Mouse (Mus musculus) large intestine, adult 2 months (tissue): ENCODE results near the gene Als2cl. TPM values are rescaled to one million over a fixed set of nuclear protein-coding genes. Genes with fewer than 3 reads are reported as not detected.

ENCODE experiments used
- polyA plus RNA-seq: library from polyadenylated mRNA; depleted of rRNA; stranded (reverse); fragments of >200 nt; gene quantifications from 2 replicates; pipeline ENCODE4 v1.2.3, GENCODE M21; 2012; rRNA removed

Gene Als2cl
- polyA plus RNA-seq, 1 experiment = 7.7 TPM

Other genes starting within 250 kb of the Als2cl start
- gene Nbeal2, start 225.7 kb upstream of the Als2cl start, polyA plus RNA-seq = 19.3 and 25.2 TPM in 2 replicates
- gene Ccdc12, start 223.4 kb upstream of the Als2cl start, polyA plus RNA-seq = 128 and 129 TPM in 2 replicates
- 0.17 TPM in 1 of 2 replicates, not detected in the other for gene Myl3, start 138.0 kb upstream of the Als2cl start, polyA plus RNA-seq
- 7.9 and 8.8 TPM in 2 replicates for gene Pth1r, start 132.7 kb upstream of the Als2cl start, polyA plus RNA-seq
- not detected in 2 replicates for gene Prss42, start 81.7 kb upstream of the Als2cl start, polyA plus RNA-seq
- not detected in 2 replicates for gene Prss44, start 65.9 kb upstream of the Als2cl start, polyA plus RNA-seq
- not detected in 2 replicates for gene Prss43, start 53.2 kb upstream of the Als2cl start, polyA plus RNA-seq
- not detected in 2 replicates for gene Prss45, start 45.3 kb upstream of the Als2cl start, polyA plus RNA-seq
- not detected in 2 replicates for gene Prss46, start 35.4 kb upstream of the Als2cl start, polyA plus RNA-seq
- gene Prss50, start 21.9 kb upstream of the Als2cl start, polyA plus RNA-seq = not detected in 2 replicates
- 0.26 and 0.37 TPM in 2 replicates for gene Tmie, start 243 bp downstream of the Als2cl start, polyA plus RNA-seq
- not detected in 2 replicates for gene Fam240a, start 37.0 kb downstream of the Als2cl start, polyA plus RNA-seq
- not detected in 2 replicates for gene Tdgf1, start 66.3 kb downstream of the Als2cl start, polyA plus RNA-seq
- 0.02 and 0.07 TPM in 2 replicates for gene Lrrc2, start 71.7 kb downstream of the Als2cl start, polyA plus RNA-seq
- gene Rtp3, start 110.7 kb downstream of the Als2cl start, polyA plus RNA-seq = 0.98 and 1.8 TPM in 2 replicates
- 0.85 and 1.1 TPM in 2 replicates for gene Ltf, start 139.4 kb downstream of the Als2cl start, polyA plus RNA-seq
- 3.6 and 4.8 TPM in 2 replicates for gene Ccrl2, start 177.6 kb downstream of the Als2cl start, polyA plus RNA-seq
- 12.7 and 16.4 TPM in 2 replicates for gene Lrrfip2, start 237.7 kb downstream of the Als2cl start, polyA plus RNA-seq